Mouse (Mus musculus) cerebellum, adult 2 months (tissue): ENCODE data around the gene Trappc2l. TPM values are rescaled to one million over a fixed set of nuclear protein-coding genes. Genes with fewer than 3 reads are reported as not detected.

Source experiments
- DNase-seq, 2 experiments: peaks; one replicate each; pipeline ENCODE4 v3.0.0; 2021
- H3K27ac ChIP-seq: fragments of 200-500 bp; 2 replicates; pipeline ENCODE4 v1.5.1; 2012; ENCODE audit warnings: low read length, control low read depth, inconsistent platforms; ENCODE audit not compliant: insufficient read depth
- H3K27me3 ChIP-seq: fragments of 200-500 bp; 2 replicates; pipeline ENCODE4 v1.6.1; 2012; ENCODE audit warnings: inconsistent platforms, mild to moderate bottlenecking, low read length, moderate library complexity; ENCODE audit not compliant: control insufficient read depth, insufficient read depth
- H3K4me1 ChIP-seq: fragments of 200-500 bp; 2 replicates; pipeline ENCODE4 v1.6.1; 2011; ENCODE audit warnings: low read length; ENCODE audit not compliant: control insufficient read depth, insufficient read depth
- H3K4me3 ChIP-seq: fragments of 200-500 bp; replicated peaks from 2 replicates; pipeline ENCODE3; 2011; ENCODE audit warnings: mild to moderate bottlenecking, low read depth, low read length, control low read depth; ENCODE audit not compliant: insufficient read depth
- CTCF ChIP-seq: fragments of 200-500 bp; IDR thresholded peaks from 2 replicates; pipeline ENCODE4 v1.5.1; 2011; ENCODE audit warnings: low read depth, mild to moderate bottlenecking, control low read depth, low read length, moderate library complexity, borderline replicate concordance; ENCODE audit not compliant: insufficient read depth
- POLR2A ChIP-seq: fragments of 200-500 bp; IDR thresholded peaks from 2 replicates; pipeline ENCODE4 v1.6.1; 2011; ENCODE audit warnings: low read length, control low read depth, borderline replicate concordance; ENCODE audit not compliant: insufficient read depth
- WGBS: fragments of 180-500 bp; shearing (Covaris S2); methylation state at CpG from one replicate; pipeline ENCODE4 v1.1.7; 2018; 5-methylcytosine and 5-hydroxymethylcytosine counted together
- polyA plus RNA-seq: library from polyadenylated mRNA; depleted of rRNA; stranded (reverse); fragments of >200 nt; gene quantifications from 2 replicates; pipeline ENCODE4 v1.2.3, GENCODE M21; 2012; rRNA removed

The Trappc2l gene
- polyA plus RNA-seq, result 199 and 206 TPM in 2 replicates

DNA sequence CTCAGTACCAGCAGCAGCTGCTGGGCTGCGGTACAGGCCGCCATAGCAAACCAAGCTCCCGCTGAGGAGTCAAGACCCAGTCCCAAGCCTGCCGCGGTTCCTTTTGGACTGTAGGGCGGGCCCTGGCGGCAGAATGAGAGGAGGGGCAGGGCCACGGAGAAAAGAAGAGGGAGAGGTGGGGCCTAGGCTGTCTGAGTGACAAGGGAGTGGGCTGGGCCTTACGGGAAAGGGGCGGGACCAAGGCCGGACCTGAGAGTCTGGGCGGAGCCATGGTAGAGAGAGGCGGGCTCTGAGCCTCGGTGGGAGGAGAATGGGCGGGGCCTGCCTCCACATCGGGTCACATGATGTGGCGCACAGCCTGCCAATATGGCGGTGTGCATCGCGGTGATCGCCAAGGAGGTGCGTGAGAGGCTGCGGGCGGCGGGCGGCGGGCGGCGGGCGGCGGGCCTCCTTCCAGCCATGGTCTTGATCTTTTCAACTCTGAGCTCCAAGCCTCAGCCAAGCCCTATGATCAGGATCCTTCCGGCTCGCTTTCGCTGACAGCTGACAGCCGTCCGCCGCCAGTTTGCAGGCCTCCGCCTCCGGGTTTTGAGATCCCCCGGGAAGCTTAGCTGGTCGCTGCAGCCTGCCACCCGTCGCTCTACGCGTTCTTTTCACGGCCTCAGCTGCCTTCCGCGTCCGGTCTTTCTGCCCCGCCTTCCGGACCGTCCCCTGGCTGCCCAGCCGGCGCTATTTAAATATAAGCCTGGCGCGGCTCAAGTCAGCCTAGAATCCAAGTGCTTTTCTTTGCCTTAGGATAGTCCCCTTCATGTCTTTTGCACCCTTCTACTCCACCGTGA, at the start of gene Trappc2l, which contains the start of gene Galns:
Trappc2l (plus strand) TSS at position 346 of the 839 bp plus-strand sequence.
Galns (minus strand) TSS at position 169 of the 839 bp plus-strand sequence.
- no peaks in the 10 kb centered on the region for H3K27me3 ChIP-seq
- WGBS, result 1% methylated on average over 55 of the region's 57 CpGs
- H3K4me3 ChIP-seq, result peak within 1 kb of the TSS; percentile 89
- peak within 1 kb of the TSS; percentile 93 for H3K27ac ChIP-seq
- DNase-seq, result peak; percentile 96
- TF ChIP-seq POLR2A, result peak; percentile 87
- no peak for TF ChIP-seq CTCF
- H3K4me1 ChIP-seq, result peaks cover 6% of the 10 kb centered on the region; the same call in 1 of the 2 replicates

- DNase-seq, result no peak
- Histone ChIP-seq H3K4me1 (peaks cover 12% of the 10 kb centered on the region), H3K27ac (no peak overlapping the region), H3K4me3 (no peak overlapping the region), H3K27me3 (no peaks in the 10 kb centered on the region)
- WGBS, result 88% methylated on average over 25 of the region's 25 CpGs
- no peak for TF ChIP-seq CTCF
- no peak for TF ChIP-seq POLR2A
Measured at GRCm38 (mm10) chr8:122564363-122565352, 46.8 kb upstream of the Trappc2l start.

DNA sequence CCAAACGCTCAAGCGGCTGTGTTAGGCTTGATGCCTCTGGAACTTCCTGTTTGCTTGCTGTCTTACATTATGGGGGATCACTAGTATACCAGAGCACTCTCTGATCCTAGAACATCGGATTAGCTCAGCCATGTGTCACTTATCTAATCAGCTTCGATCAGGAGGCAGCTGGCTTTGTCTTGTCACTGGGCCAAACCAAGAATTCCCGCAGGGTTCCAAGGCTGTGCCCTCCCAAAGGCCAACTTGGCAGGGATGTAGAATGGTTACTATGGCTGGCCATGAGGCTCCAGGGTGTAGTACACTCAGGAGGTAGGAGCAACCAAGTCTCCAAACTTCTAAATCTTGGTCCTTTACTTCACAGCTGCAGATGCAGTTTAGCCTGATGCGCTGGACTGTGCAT, 44.7 kb upstream of the Trappc2l start:
- Histone ChIP-seq H3K4me3 (peak overlapping the region; percentile 76), H3K4me1 (peaks cover 30% of the 10 kb centered on the region), H3K27me3 (no peaks in the 10 kb centered on the region), H3K27ac (peak overlapping the region; percentile 80)
- peak; percentile 44 to 46 for DNase-seq
- TF ChIP-seq CTCF, result no peak
- 13% methylated on average over 6 of the region's 6 CpGs for WGBS

DNA sequence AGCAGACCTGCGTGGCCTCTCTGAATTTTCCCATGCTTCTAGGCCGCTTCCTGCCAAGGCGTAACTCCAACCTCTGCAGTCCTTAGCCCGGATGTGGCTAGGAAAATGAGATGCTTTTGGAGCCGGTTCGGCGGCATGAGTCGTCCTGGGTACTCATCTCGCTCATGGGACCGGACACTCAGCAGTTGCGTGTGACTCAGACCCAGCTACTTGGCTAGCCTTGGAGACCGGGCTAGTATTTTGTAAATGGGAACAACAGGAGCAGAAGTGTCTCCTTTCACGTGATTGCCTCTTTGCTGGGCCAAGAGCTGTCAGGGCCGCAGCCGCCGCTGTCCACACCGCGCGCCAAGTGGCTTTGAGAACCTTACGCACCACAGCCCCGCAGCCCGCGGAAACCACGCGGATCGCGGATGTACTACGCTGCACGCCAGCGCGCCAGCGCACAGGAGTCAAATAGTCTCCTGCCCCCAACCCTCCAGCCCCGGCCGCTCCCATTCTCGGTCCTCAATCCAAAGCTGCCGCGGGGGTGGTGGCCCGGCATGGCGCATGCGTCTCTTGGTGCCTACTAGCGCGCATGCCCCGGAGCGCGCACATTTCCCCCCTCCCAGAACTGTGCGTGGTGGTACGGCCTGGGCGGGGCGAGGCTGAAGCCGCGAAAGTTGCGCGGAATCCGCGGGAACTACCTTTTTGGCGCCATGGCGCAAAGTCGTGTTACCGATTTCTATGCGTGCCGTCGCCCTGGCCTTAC, 43.9 kb upstream of the Trappc2l start, which contains the start of gene Cdt1:
Cdt1 (plus strand) TSS at position 655 of the 748 bp plus-strand sequence.
- WGBS, result under 1% methylated on average over 62 of the region's 62 CpGs
- DNase-seq, result peak; percentile 96 to 97
- TF ChIP-seq POLR2A (peak; percentile 81), CTCF (no peak)

DNA sequence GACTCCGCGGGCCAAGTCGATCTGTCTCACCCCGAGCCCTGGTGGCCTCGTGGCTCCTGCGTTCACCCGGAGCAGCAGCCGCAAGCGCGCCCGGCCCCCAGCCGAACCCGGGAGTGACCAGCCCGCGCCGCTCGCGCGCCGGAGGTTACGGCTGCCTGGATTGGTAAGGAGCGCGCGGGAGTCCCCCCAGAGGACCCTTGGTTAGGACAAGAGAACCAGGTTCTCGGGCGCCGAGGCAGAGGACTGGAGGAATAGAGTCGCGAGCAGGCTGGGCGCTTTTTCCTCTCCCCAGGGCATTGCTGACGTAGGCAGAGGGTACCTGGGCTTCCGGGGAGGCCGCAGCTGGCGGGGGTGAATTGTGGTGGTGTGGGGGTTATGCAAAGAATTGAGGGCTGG, 43.3 kb upstream of the Trappc2l start:
- Histone ChIP-seq H3K27ac (no peak overlapping the region), H3K4me3 (peak overlapping the region; percentile 76), H3K4me1 (peaks cover 33% of the 10 kb centered on the region), H3K27me3 (no peaks in the 10 kb centered on the region)
- under 1% methylated on average over 34 of the region's 34 CpGs for WGBS
- DNase-seq, result no peak
- no peak for TF ChIP-seq CTCF
- no peak for TF ChIP-seq POLR2A

More for the DNA sequence above, 43.9 kb upstream of the Trappc2l start, which contains the start of gene Cdt1:
- H3K27me3 ChIP-seq, result no peaks in the 10 kb centered on the region
- peaks cover 33% of the 10 kb centered on the region for H3K4me1 ChIP-seq
- H3K4me3 ChIP-seq, result peak within 1 kb of the TSS; percentile 76
- H3K27ac ChIP-seq, result peak within 1 kb of the TSS; percentile 80

DNA sequence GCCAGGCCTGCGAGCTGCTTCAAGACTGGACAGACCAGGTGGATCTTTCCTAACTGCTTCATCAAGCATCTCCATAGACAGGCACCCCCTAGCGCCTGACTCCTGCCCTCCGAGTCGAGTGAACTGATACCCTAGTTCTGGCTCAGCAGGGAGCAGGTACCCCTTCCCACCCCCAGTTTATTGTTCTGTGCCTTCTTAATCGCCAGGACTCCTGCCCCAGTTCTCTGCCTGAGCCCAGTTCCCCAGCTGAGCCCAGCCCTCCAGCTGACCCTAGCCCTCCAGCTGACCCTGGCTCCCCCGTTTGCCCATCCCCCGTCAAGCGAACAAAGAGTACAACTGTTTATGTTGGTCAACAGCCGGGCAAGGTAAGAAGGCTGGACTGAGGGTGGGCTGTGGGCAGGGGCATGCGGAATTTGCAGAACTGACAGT, 42.5 kb upstream of the Trappc2l start:
- no peak overlapping the region for H3K4me3 ChIP-seq
- 36% methylated on average over 10 of the region's 10 CpGs for WGBS

DNA sequence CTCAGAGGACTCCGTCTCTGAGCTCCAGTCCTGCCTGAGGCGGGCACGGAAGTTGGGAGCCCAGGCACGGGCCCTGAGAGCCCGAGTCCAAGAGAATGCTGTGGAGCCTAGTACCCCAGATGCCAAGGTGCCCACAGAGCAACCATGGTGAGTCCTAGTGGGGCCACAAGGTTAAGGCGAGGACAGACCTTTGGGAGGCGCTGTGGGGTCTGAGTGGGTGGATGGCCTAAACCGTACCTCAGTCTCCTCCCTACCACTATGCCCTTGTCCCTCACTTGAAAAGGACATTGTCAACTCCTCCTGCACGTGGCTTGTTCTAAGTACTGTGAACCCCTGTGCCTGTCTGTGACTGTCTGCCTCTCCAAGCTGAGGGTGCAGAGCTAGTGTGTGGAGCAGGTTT, 42.1 kb upstream of the Trappc2l start:
- WGBS, result 63% methylated on average over 9 of the region's 9 CpGs
- no peak for DNase-seq
- Histone ChIP-seq H3K4me1 (peaks cover 33% of the 10 kb centered on the region), H3K27me3 (no peaks in the 10 kb centered on the region), H3K4me3 (no peak overlapping the region), H3K27ac (no peak overlapping the region)
- TF ChIP-seq POLR2A (no peak), CTCF (no peak)

More for the DNA sequence above, 42.5 kb upstream of the Trappc2l start:
- Histone ChIP-seq H3K27ac (no peak overlapping the region), H3K27me3 (no peaks in the 10 kb centered on the region), H3K4me1 (peaks cover 33% of the 10 kb centered on the region)
- no peak for TF ChIP-seq POLR2A
- TF ChIP-seq CTCF, result no peak
- DNase-seq, result peak in 1 of 2 experiments; percentile 31
